Mouse (Mus musculus): ENCODE measurements around the gene Krt4. TPM values are rescaled to one million over a fixed set of nuclear protein-coding genes. Genes with fewer than 3 reads are reported as not detected.

Gene Krt4
- total and polyA plus RNA-seq, 2 experiments from 2014 or later = not detected

DNA sequence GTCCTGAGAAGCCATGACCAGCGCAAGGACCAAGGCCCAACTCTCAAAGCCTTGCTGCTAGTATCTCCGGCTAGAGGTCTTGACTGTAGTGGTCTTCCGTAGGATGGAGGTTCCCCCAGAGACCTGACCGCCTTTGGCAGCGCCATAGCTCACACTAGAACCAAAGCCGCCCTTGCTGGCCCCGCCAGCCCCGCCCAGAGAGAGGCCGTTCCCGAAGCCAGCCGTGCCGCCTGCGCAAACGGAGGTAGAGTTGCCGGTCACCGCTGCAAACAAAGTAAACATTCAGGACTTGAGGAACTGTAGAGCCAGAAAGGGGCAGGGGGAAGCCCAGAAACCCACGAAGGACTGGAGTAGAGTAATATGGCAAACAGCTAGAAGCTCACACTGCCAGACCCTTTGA, 5.1 kb upstream of the Krt4 start:
- no peak overlapping the region for H3K27ac ChIP-seq
- WGBS = 9% methylated on average over 17 of the region's 17 CpGs
- H3K36me3 ChIP-seq (ENCODE audit: insufficient read depth, low read length) = no peaks in the 10 kb centered on the region
- H3K9me3 ChIP-seq (ENCODE audit: low read length) = no peaks in the 10 kb centered on the region
- ATAC-seq (no peak; the same call in 1 of the 2 replicates), DNase-seq (ENCODE audit: low spot score) (peak; percentile 4)
- H3K4me1 ChIP-seq (ENCODE audit: insufficient read depth, low read length) = 0 out of 2 replicates have a peak, but pooled peaks cover 11% of the 10 kb centered on the region
- 0 out of 2 replicates have a peak overlapping the region, but pooled peaks have one; percentile 1 for H3K4me3 ChIP-seq (ENCODE audit: low read length)
- H3K9ac ChIP-seq (replicated peaks; ENCODE audit: low read length) = peak overlapping the region; percentile 21; the same call in 1 of the 2 replicates
- H3K4me2 ChIP-seq (ENCODE audit: low read depth, low read length) = peak overlapping the region; percentile 38
- H3K27me3 ChIP-seq (ENCODE audit: insufficient read depth, low read length) = no peaks in the 10 kb centered on the region; the same call in 1 of the 2 replicates
- TF ChIP-seq CTCF (IDR thresholded peaks at IDR 0.05; ENCODE audit: low read depth) = no peak

DNA sequence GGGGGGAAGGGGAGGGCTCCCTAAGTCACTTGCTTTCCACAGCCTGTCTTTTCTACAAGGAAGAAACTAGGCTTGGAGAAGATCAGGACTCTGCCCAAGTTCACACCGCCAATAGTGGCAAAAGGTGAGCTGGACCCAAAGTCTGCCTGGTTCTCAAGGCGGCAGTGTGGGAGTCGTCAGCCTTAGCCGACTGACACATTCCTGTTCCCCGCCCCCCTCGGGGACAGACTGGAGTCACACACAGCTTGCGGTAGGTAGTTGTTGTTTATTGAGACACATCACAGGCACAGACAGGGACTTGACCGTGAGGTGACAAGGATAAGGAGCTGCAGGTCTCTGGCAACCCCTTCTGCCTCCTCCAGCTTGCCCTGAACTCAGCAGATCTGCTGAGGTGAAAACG, 4.6 kb upstream of the Krt4 start:
- no peak overlapping the region for H3K27ac ChIP-seq
- no peak overlapping the region for H3K9ac ChIP-seq (replicated peaks; ENCODE audit: low read length)
- no peak overlapping the region for H3K4me2 ChIP-seq (ENCODE audit: low read depth, low read length)
- no peak for TF ChIP-seq CTCF (IDR thresholded peaks at IDR 0.05; ENCODE audit: low read depth)
- H3K27me3 ChIP-seq (ENCODE audit: insufficient read depth, low read length) = no peaks in the 10 kb centered on the region; the same call in 1 of the 2 replicates
- no peaks in the 10 kb centered on the region for H3K9me3 ChIP-seq (ENCODE audit: low read length)
- 29% methylated on average over 9 of the region's 9 CpGs for WGBS
- DNase-seq (ENCODE audit: low spot score) = no peak
- H3K36me3 ChIP-seq (ENCODE audit: insufficient read depth, low read length) = no peaks in the 10 kb centered on the region
- 0 out of 2 replicates have a peak, but pooled peaks cover 11% of the 10 kb centered on the region for H3K4me1 ChIP-seq (ENCODE audit: insufficient read depth, low read length)
- ATAC-seq = no peak
- H3K4me3 ChIP-seq (ENCODE audit: low read length) = no peak overlapping the region

DNA sequence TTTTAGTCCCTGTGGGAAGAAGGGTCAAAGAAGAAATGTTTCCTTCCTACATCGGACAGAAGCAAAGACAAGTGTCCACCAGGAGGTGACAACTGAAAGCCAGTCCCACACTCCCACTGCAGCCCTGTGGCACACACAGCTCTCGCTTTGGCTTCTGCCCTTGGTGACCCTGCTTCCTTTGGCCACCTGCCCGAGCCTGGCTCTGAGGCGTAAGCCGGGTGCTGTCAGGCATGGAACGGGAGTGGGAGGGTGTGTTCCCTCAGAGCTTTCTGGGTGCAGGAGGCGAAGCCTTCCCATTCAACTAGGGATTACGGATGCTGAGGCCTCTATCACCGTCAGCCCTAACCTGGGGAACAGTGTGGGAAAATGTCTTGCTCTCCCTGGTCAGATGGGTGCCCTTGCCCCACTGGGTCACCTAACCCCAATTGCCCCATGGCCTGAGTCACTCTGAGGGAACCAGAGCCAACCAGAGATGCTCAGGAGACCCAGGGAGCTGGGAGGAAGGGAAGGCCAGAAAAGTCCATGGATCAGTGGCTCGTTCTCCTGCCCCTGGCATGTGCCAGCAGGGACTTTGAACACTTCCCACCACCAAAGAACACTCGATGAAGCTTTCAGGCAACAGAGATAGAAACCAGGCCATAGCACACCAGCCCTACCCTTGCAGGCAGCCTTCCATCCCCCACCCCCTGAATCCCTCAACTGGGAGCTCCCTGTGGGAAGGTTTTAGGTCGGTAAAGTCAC, 3.0 kb upstream of the Krt4 start:
- Histone ChIP-seq H3K9me3 (ENCODE audit: low read length) (no peaks in the 10 kb centered on the region), H3K27ac (no peak overlapping the region), H3K4me3 (ENCODE audit: low read length) (no peak overlapping the region), H3K36me3 (ENCODE audit: insufficient read depth, low read length) (no peaks in the 10 kb centered on the region), H3K4me2 (ENCODE audit: low read depth, low read length) (no peak overlapping the region), H3K9ac (replicated peaks; ENCODE audit: low read length) (no peak overlapping the region), H3K27me3 (ENCODE audit: insufficient read depth, low read length) (no peaks in the 10 kb centered on the region; the same call in 1 of the 2 replicates), H3K4me1 (ENCODE audit: insufficient read depth, low read length) (0 out of 2 replicates have a peak, but pooled peaks cover 11% of the 10 kb centered on the region)
- ATAC-seq = no peak
- WGBS = 65% methylated on average over 12 of the region's 12 CpGs
- TF ChIP-seq CTCF (IDR thresholded peaks at IDR 0.05; ENCODE audit: low read depth) = no peak
- DNase-seq (ENCODE audit: low spot score) = no peak

DNA sequence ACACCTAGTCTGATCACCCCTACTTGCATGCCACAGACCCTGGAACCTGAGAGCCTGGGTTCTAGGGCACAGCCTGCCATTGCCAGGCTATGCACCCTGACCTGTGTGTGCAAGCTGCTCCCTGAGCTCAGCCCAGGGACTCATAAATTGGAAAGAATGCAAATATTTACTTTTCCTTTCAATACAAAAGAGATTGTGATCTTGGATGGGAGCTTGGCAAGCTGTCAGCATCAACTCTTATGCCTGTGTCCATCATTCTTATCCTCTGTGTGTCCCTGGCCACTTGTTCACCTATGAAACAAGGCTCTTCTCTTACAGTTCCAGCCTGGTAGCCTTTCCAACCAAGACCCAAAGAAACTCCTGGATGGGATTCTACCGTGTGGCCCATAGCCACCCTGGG, 506 bp upstream of the Krt4 start:
- Histone ChIP-seq H3K4me3 (ENCODE audit: low read length) (no peak overlapping the region), H3K4me1 (ENCODE audit: insufficient read depth, low read length) (0 out of 2 replicates have a peak, but pooled peaks cover 6% of the 10 kb centered on the region), H3K27ac (no peak overlapping the region), H3K27me3 (ENCODE audit: insufficient read depth, low read length) (no peaks in the 10 kb centered on the region; the same call in 1 of the 2 replicates), H3K36me3 (ENCODE audit: insufficient read depth, low read length) (no peaks in the 10 kb centered on the region), H3K4me2 (ENCODE audit: low read depth, low read length) (no peak overlapping the region), H3K9me3 (ENCODE audit: low read length) (no peaks in the 10 kb centered on the region), H3K9ac (replicated peaks; ENCODE audit: low read length) (no peak overlapping the region)
- no peak for TF ChIP-seq CTCF (IDR thresholded peaks at IDR 0.05; ENCODE audit: low read depth)
- 87% methylated on average over 1 of the region's 1 CpGs for WGBS
- ATAC-seq = no peak
- DNase-seq (ENCODE audit: low spot score) = no peak

DNA sequence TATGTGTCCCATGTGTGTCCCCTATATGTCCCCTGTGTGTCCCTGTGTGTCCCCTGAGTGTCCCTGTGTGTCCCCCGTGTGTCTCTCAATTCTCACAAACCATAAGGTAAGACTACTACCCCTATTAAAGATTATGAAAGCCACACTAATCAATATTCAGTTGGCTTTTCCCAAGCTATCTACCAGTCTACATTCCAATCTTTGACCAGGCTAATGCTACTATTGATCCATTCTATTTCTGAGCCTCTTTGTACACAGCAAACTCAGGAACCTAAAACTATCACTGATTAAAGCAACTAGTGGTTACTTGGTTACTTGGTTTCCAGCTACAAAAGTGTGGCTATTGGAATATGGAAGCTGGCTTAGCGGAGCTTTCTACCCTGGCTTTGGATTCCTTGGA, 2.2 kb downstream of the Krt4 start:
- H3K27me3 ChIP-seq (ENCODE audit: insufficient read depth, low read length) = no peaks in the 10 kb centered on the region
- H3K27ac ChIP-seq = no peak overlapping the region
- no peak for DNase-seq (ENCODE audit: low spot score)
- no peak for TF ChIP-seq CTCF (IDR thresholded peaks at IDR 0.05; ENCODE audit: low read depth)
- WGBS = 93% methylated on average over 2 of the region's 2 CpGs
- no peak overlapping the region for H3K4me3 ChIP-seq (ENCODE audit: low read length)
- H3K9me3 ChIP-seq (ENCODE audit: low read length) = no peaks in the 10 kb centered on the region
- no peak overlapping the region for H3K9ac ChIP-seq (replicated peaks; ENCODE audit: low read length)
- no peak overlapping the region for H3K4me2 ChIP-seq (ENCODE audit: low read depth, low read length)
- ATAC-seq = no peak
- H3K4me1 ChIP-seq (ENCODE audit: insufficient read depth, low read length) = no peaks in the 10 kb centered on the region
- H3K36me3 ChIP-seq (ENCODE audit: insufficient read depth, low read length) = no peaks in the 10 kb centered on the region

DNA sequence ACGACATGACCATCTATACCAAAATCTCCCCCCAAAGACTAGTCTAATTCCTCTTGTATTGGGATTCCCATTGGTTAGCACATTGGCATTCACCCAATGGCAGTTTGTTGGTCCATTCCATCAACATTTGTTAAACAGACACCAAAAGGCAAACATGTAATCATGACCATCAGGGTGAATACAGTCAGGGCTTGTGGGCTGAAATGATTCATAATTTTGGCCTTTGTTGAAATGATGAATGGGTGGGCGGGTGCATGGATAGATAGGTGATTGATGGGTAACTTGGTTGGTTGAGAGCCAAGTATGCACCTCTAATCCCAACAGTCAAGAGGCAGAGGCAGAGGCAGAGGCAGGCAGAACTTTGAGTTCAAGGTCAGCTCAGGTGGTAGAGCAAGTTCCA, 8.5 kb downstream of the Krt4 start:
- Histone ChIP-seq H3K27me3 (ENCODE audit: insufficient read depth, low read length) (no peaks in the 10 kb centered on the region), H3K9me3 (ENCODE audit: low read length) (no peaks in the 10 kb centered on the region), H3K4me1 (ENCODE audit: insufficient read depth, low read length) (no peaks in the 10 kb centered on the region), H3K27ac (no peak overlapping the region), H3K4me3 (ENCODE audit: low read length) (no peak overlapping the region), H3K9ac (replicated peaks; ENCODE audit: low read length) (no peak overlapping the region), H3K4me2 (ENCODE audit: low read depth, low read length) (no peak overlapping the region), H3K36me3 (ENCODE audit: insufficient read depth, low read length) (no peaks in the 10 kb centered on the region)
- ATAC-seq (no peak), DNase-seq (ENCODE audit: low spot score) (no peak)
- no peak for TF ChIP-seq CTCF (IDR thresholded peaks at IDR 0.05; ENCODE audit: low read depth)
- WGBS = 88% methylated on average over 2 of the region's 2 CpGs

DNA sequence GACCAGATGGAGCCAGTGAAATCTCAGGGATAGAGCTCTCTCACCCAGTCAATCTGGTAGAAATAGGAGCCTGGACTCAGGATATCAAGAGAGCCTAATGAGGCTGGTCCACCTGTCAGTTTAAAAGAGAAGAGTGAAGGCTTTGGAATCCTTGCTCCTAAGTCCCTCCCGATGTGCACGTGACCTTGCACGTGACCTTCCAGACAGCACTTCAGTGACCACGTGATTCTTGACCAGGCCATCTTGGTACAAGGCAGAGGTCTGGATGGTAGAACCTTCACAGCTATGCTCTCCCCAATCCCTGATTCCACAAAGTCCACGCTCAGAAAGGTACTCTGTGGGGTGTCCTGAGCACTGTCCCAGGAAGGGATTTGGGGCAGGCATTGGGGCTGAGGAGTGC, 19.7 kb downstream of the Krt4 start:
- WGBS = 75% methylated on average over 5 of the region's 5 CpGs
- DNase-seq (ENCODE audit: low spot score) = no peak

More for the DNA sequence above, 19.7 kb downstream of the Krt4 start:
- no peak for ATAC-seq
- Histone ChIP-seq H3K9ac (replicated peaks; ENCODE audit: low read length) (no peak overlapping the region), H3K36me3 (ENCODE audit: insufficient read depth, low read length) (no peaks in the 10 kb centered on the region), H3K4me2 (ENCODE audit: low read depth, low read length) (no peak overlapping the region), H3K27ac (no peak overlapping the region), H3K4me1 (ENCODE audit: insufficient read depth, low read length) (no peaks in the 10 kb centered on the region), H3K27me3 (ENCODE audit: insufficient read depth, low read length) (no peaks in the 10 kb centered on the region), H3K9me3 (ENCODE audit: low read length) (no peaks in the 10 kb centered on the region), H3K4me3 (ENCODE audit: low read length) (no peak overlapping the region)
- no peak for TF ChIP-seq CTCF (IDR thresholded peaks at IDR 0.05; ENCODE audit: low read depth)
